Mouse (Mus musculus) small intestine, adult 2 months (tissue): ENCODE results near the gene Sv2c.

Experiments
- CTCF ChIP-seq: fragments of 200-500 bp; IDR thresholded peaks from 2 replicates; pipeline ENCODE4 v1.5.1; 2012; ENCODE audit warnings: low read depth, mild to moderate bottlenecking, control low read depth, inconsistent platforms, low read length, moderate library complexity, mixed read lengths; ENCODE audit not compliant: insufficient replicate concordance, insufficient read length; ENCODE audit errors: extremely low read depth
- POLR2A ChIP-seq: fragments of 200-500 bp; IDR thresholded peaks from 2 replicates; pipeline ENCODE4 v1.6.1; 2012; ENCODE audit warnings: low read depth, mild to moderate bottlenecking, control low read depth, inconsistent platforms, low read length, moderate library complexity

DNA sequence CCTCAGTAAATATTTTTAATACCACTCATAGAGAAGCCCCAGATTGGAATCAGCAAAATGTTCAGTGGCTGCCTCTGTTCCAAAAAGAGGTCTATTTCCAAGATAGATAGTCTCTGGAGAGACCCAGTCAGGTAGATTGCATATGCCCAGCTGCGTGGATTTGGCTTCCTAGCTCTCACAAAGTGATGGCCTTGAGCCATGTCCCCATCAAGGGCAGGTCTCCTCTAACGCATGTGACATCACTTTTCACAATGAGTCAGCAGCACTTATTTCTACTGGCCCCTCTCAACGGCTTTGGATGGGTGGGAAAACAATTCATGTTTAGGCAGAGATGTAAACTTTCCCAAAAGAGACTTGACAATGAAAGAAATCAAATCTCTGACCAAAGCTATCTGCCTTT is 41.3 kb upstream of the Sv2c start:
- TF ChIP-seq POLR2A, result no peak
- TF ChIP-seq CTCF, result no peak
